Mouse (Mus musculus) neutrophil, adult 5-6 weeks (primary cell): ENCODE results near the gene Rnf151. TPM values are rescaled to one million over a fixed set of nuclear protein-coding genes. Genes with fewer than 3 reads are reported as not detected.
"Not testable (repeated sequence)": the region's sequence is repeated elsewhere in the genome, so short reads cannot be mapped to it uniquely, and the experiment has no call there.

Experiments used
- ATAC-seq: fragments of 151-379, 151-347 bp; 2 replicates; pipeline ENCODE4 v1.8.0; 2017; ENCODE audit warnings: mild to moderate bottlenecking, moderate TSS enrichment; ENCODE audit not compliant: insufficient number of reproducible peaks, poor library complexity, low FRiP score, severe bottlenecking; ENCODE audit errors: extremely low read depth
- total RNA-seq: library from RNA; stranded (forward); fragments of 200-1000 nt; gene quantifications from 2 replicates; pipeline ENCODE4 v1.2.3, GENCODE M21; 2017

The Rnf151 gene
- total RNA-seq, 1 experiment from 2014 or later: not detected

- ATAC-seq: no peak
Observed at GRCm38 (mm10) chr17:24734513-24734912, 16.6 kb upstream of the Rnf151 start.

- no peak for ATAC-seq
Observed at GRCm38 (mm10) chr17:24733434-24734050, 15.7 kb upstream of the Rnf151 start.

- no peak for ATAC-seq
Observed at GRCm38 (mm10) chr17:24732233-24732935, 14.5 kb upstream of the Rnf151 start.

GRCm38 (mm10) chr17:24730787-24731186 is 12.9 kb upstream of the Rnf151 start:
- ATAC-seq: no peak

GRCm38 (mm10) chr17:24729067-24729466 is 11.2 kb upstream of the Rnf151 start:
- no peak for ATAC-seq

- ATAC-seq: no peak
Observed at GRCm38 (mm10) chr17:24728184-24728583, 10.3 kb upstream of the Rnf151 start.

GRCm38 (mm10) chr17:24727618-24728017 is 9.8 kb upstream of the Rnf151 start, which contains the start of gene Rpl3l:
Gene Rpl3l (plus strand): TSS chr17:24727820.
- no peak for ATAC-seq

GRCm38 (mm10) chr17:24725637-24726390 is 8.0 kb upstream of the Rnf151 start:
- ATAC-seq: no peak

- peak; percentile 67 for ATAC-seq
Observed at GRCm38 (mm10) chr17:24724184-24724583, 6.3 kb upstream of the Rnf151 start, which contains the start of gene Ndufb10. Gene Ndufb10 (minus strand): TSS chr17:24724478.

- ATAC-seq: no peak
Observed at GRCm38 (mm10) chr17:24723881-24724180, 6.0 kb upstream of the Rnf151 start.

GRCm38 (mm10) chr17:24723122-24723880 is 5.4 kb upstream of the Rnf151 start:
- no peak for ATAC-seq

- no peak for ATAC-seq
Observed at GRCm38 (mm10) chr17:24722220-24722924, 4.5 kb upstream of the Rnf151 start.

- ATAC-seq: not testable (repeated sequence)
Observed at GRCm38 (mm10) chr17:24721383-24721955, 3.6 kb upstream of the Rnf151 start.

GRCm38 (mm10) chr17:24720616-24721015 is 2.8 kb upstream of the Rnf151 start:
- not testable (repeated sequence) for ATAC-seq

- peak; percentile 88 for ATAC-seq
Observed at GRCm38 (mm10) chr17:24719494-24720222, 1.8 kb upstream of the Rnf151 start.

- ATAC-seq: not testable (repeated sequence)
Observed at GRCm38 (mm10) chr17:24718938-24719337, 1.1 kb upstream of the Rnf151 start.

GRCm38 (mm10) chr17:24716166-24716682 is 1.6 kb downstream of the Rnf151 start:
- no peak for ATAC-seq
